Mouse (Mus musculus): ENCODE data around the gene Arnt2.

GRCm38 (mm10) chr7:84293054-84293453 lies 116.9 kb downstream of the Arnt2 start:
- TF ChIP-seq CTCF (IDR thresholded peaks at IDR 0.05; ENCODE audit: low read depth, low read length) (no peak), TAL1 (conservative IDR thresholded peaks at IDR 0.05; ENCODE audit: low read depth, low read length) (no peak), GATA1 (IDR thresholded peaks at IDR 0.05; ENCODE audit: borderline replicate concordance, low read length) (no peak), POLR2AphosphoS5 (IDR thresholded peaks at IDR 0.05; ENCODE audit: insufficient replicate concordance, low read depth, low read length) (no peak), GATA2 (IDR thresholded peaks at IDR 0.05; ENCODE audit: borderline replicate concordance, low read depth, low read length) (no peak)

All from G1E (cell line).